ENCODE assay signal across 27 mouse cellular contexts in the genomic region with DNA sequence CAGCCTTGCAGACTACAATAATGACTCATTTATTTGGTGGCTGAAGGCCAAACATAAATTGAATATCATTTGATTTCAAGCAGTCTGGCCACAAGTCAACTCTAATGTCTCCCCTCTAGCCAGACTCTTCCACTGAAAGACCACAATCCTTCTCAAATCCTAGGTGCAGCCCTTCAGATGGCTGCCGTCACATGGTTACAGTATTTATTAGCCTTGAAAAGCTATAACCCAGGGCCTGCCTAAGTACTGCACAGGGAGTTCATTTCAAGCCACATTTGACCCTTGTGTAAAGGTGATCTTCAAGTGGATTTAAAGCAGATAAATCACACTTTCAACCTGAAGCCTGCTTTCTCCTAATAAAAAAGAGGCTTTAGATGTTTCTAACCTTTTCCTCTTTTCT. TPM values are rescaled to one million over a fixed set of nuclear protein-coding genes. Genes with fewer than 3 reads are reported as not detected.
DNase-seq lines count a peak whose midpoint lies in the region; ATAC-seq lines count a peak whose summit lies in the region.
"Had no signal": no experiment of that assay in that cellular context is flagged by ENCODE, and none has a peak within 500 bp of the region (broad histone marks: within the 10 kb centered on the region; RNA-seq: fewer than 3 reads in every experiment).

No protein-coding gene starts in this region.

- H3K27me3 ChIP-seq in hindbrain, embryonic 13.5 days, result no peaks in the 10 kb centered on the region
- H3K27me3 ChIP-seq in hindbrain, embryonic 14.5 days (ENCODE audit: control insufficient read depth, insufficient read depth, low read length), result no peaks in the 10 kb centered on the region
- no peaks in the 10 kb centered on the region for H3K27me3 ChIP-seq in neural tube, embryonic 13.5 days
- H3K27me3 ChIP-seq: embryonic facial prominence, embryonic 15.5 days; heart, embryonic 15.5 days; intestine, embryonic 15.5 days; megakaryocyte, embryonic 14.5 days; stomach, embryonic 15.5 days had no signal

- H3K36me3 ChIP-seq in hindbrain, embryonic 13.5 days, result no peaks in the 10 kb centered on the region
- H3K36me3 ChIP-seq in hindbrain, embryonic 14.5 days (replicated peaks; ENCODE audit: control insufficient read depth, insufficient read depth), result no peaks in the 10 kb centered on the region
- H3K36me3 ChIP-seq in neural tube, embryonic 13.5 days, result no peaks in the 10 kb centered on the region
- H3K36me3 ChIP-seq: embryonic facial prominence, embryonic 15.5 days; forebrain, embryonic 10.5 days; heart, embryonic 15.5 days; intestine, embryonic 15.5 days; stomach, embryonic 15.5 days had no signal

- no peak overlapping the region for H3K4me2 ChIP-seq in hindbrain, embryonic 13.5 days
- H3K4me2 ChIP-seq in hindbrain, embryonic 14.5 days (replicated peaks), result no peak overlapping the region
- no peak overlapping the region for H3K4me2 ChIP-seq in neural tube, embryonic 13.5 days
- H3K4me2 ChIP-seq: embryonic facial prominence, embryonic 15.5 days; heart, embryonic 15.5 days; intestine, embryonic 15.5 days; liver, embryonic 11.5 days; stomach, embryonic 15.5 days had no signal

- no peak for ATAC-seq in hindbrain, embryonic 13.5 days (ENCODE audit: low FRiP score)
- no peak for ATAC-seq in hindbrain, embryonic 14.5 days (ENCODE audit: low FRiP score)
- ATAC-seq in neural tube, embryonic 13.5 days (ENCODE audit: low read depth), result no peak
- ATAC-seq: intestine, embryonic 15.5 days had no signal

- no peaks in the 10 kb centered on the region for H3K9me3 ChIP-seq in hindbrain, embryonic 13.5 days
- no peaks in the 10 kb centered on the region for H3K9me3 ChIP-seq in hindbrain, embryonic 14.5 days (ENCODE audit: control insufficient read depth, low read length)
- no peaks in the 10 kb centered on the region for H3K9me3 ChIP-seq in neural tube, embryonic 13.5 days
- H3K9me3 ChIP-seq: embryonic facial prominence, embryonic 15.5 days; forebrain, embryonic 10.5 days; heart, embryonic 15.5 days; intestine, embryonic 15.5 days; stomach, embryonic 15.5 days had no signal

- H3K9ac ChIP-seq in hindbrain, embryonic 13.5 days, result no peak overlapping the region
- H3K9ac ChIP-seq in hindbrain, embryonic 14.5 days, result no peak overlapping the region
- H3K9ac ChIP-seq in neural tube, embryonic 13.5 days, result no peak overlapping the region
- H3K9ac ChIP-seq: embryonic facial prominence, embryonic 15.5 days; heart, embryonic 15.5 days; intestine, embryonic 15.5 days; stomach, embryonic 15.5 days had no signal

- H3K4me1 ChIP-seq in hindbrain, embryonic 13.5 days (replicated peaks), result peaks cover 17% of the 10 kb centered on the region
- no peaks in the 10 kb centered on the region for H3K4me1 ChIP-seq in hindbrain, embryonic 14.5 days (replicated peaks; ENCODE audit: control insufficient read depth, insufficient read depth, low read length)
- peaks cover 8% of the 10 kb centered on the region for H3K4me1 ChIP-seq in neural tube, embryonic 13.5 days (replicated peaks)
- H3K4me1 ChIP-seq: embryonic facial prominence, embryonic 15.5 days; forebrain, embryonic 10.5 days; heart, embryonic 15.5 days; intestine, embryonic 15.5 days; stomach, embryonic 15.5 days had no signal

- H3K4me3 ChIP-seq in hindbrain, embryonic 13.5 days, result no peak overlapping the region
- no peak overlapping the region for H3K4me3 ChIP-seq in hindbrain, embryonic 14.5 days (replicated peaks; ENCODE audit: low read length)
- no peak overlapping the region for H3K4me3 ChIP-seq in neural tube, embryonic 13.5 days
- H3K4me3 ChIP-seq: embryonic facial prominence, embryonic 15.5 days; forebrain, embryonic 10.5 days; heart, embryonic 15.5 days; intestine, embryonic 15.5 days; megakaryocyte, embryonic 14.5 days; myocyte; stomach, embryonic 15.5 days had no signal

- 65% methylated on average over 1 of the region's 1 CpGs for WGBS in hindbrain, embryonic 13.5 days
- 57% methylated on average over 1 of the region's 1 CpGs for WGBS in hindbrain, embryonic 14.5 days
- WGBS in neural tube, embryonic 13.5 days, result 50% methylated on average over 1 of the region's 1 CpGs

- no peak for DNase-seq in hindbrain, embryonic 14.5 days (ENCODE audit: low spot score)
- no peak for DNase-seq in neural tube, embryonic 10.5 days (ENCODE audit: extremely low spot score, low spot score)
- peak; percentile 51 for DNase-seq in forelimb bud, embryonic 11.5 days (ENCODE audit: low read depth, low spot score)
- no peak for DNase-seq in gastrocnemius, postnatal 4 days (ENCODE audit: low spot score in 2 of 2)
- no peak for DNase-seq in lung, adult 18-20 months
- DNase-seq: adrenal gland, postnatal 25 days; cerebellum, adult 18-20 months; heart, adult 18-20 months; kidney, postnatal 36 days; lung, adult 2 months; retina, postnatal 1 day; thymus, adult 2 months had no signal

- H3K27ac ChIP-seq in hindbrain, embryonic 13.5 days, result peak overlapping the region; percentile 56
- no peak overlapping the region; the same call in 1 of the 2 replicates for H3K27ac ChIP-seq in hindbrain, embryonic 14.5 days
- H3K27ac ChIP-seq in neural tube, embryonic 13.5 days (replicated peaks), result peak overlapping the region; percentile 38
- H3K27ac ChIP-seq: embryonic facial prominence, embryonic 15.5 days; forebrain, embryonic 10.5 days; heart, embryonic 15.5 days; intestine, embryonic 15.5 days; stomach, embryonic 15.5 days had no signal

RNA-seq across cellular contexts. Expression of gene Gm21954, which starts 37.7 kb away (rescaled TPM):
- not detected in 2 replicates for polyA plus RNA-seq in hindbrain, embryonic 13.5 days (2015; fragmentation: Nextera tagmentation; extraction: Ambion mirVana)
- not detected in 2 replicates for polyA plus RNA-seq in hindbrain, embryonic 14.5 days (2014; fragmentation: Nextera tagmentation; extraction: Ambion mirVana)
- polyA plus RNA-seq in neural tube, embryonic 13.5 days (2015; fragmentation: Nextera tagmentation; extraction: Ambion mirVana), result not detected in 2 replicates
- not detected for total RNA-seq in gastrocnemius, postnatal 4 days (2021)
- total RNA-seq: adrenal gland, postnatal 25 days; gastrocnemius, adult 8-10 months; heart, adult 18-20 months; hematopoietic stem cell, adult 5-6 weeks; layer of hippocampus, postnatal 10 days had no signal
- polyA plus RNA-seq: embryonic facial prominence, embryonic 15.5 days; forebrain, embryonic 10.5 days; heart, embryonic 15.5 days; intestine, embryonic 15.5 days; kidney, embryonic 14.5 days; limb, embryonic 11.5 days; liver, embryonic 11.5 days; lung, adult 2 months; myocyte; stomach, embryonic 15.5 days; thymus, adult 2 months had no signal
